Mouse (Mus musculus): Measurements from ENCODE around the gene Ptprr. TPM values are rescaled to one million over a fixed set of nuclear protein-coding genes. Genes with fewer than 3 reads are reported as not detected.

Gene Ptprr
- polyA plus RNA-seq (2014; fragmentation: Illumina TruSeq; extraction: RNeasy Lipid Tissue Mini Kit (QIAGEN cat#74804); ENCODE audit: low read depth, low replicate concordance), result 0.73 TPM

DNA sequence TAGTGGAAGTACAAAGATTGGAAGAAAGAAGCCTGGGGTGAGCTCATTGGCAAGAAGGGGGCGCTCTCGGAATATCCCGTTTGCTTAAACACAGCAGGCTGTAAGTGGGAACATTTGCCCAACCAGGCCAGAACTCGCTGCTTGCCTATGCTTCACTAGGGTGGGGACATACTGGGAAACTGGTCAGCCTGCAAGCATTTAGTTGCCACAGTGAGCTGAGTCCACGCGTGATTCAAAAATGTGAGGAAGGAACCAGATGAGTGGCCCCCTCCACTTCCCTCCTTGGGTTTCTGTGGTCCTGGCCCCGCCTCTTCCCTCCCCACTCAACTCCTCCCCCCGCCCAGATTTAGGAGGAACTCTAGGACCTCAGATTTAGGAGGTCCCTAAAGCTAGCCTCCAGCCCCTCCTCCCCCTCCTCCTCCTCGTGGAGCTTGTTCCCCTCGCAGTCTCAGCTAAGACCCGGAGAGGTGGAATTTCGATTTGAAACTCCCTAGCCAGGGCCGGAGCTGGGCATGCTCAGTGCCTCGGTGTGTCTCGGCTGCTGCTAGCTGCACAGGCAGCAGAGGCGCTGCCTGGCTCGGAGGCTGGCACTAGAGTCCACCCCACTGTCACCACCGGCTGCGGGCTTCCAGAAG is at the start of gene Ptprr:
Gene Ptprr (plus strand): TSS at position 369 of the 635 bp plus-strand sequence.

DNA sequence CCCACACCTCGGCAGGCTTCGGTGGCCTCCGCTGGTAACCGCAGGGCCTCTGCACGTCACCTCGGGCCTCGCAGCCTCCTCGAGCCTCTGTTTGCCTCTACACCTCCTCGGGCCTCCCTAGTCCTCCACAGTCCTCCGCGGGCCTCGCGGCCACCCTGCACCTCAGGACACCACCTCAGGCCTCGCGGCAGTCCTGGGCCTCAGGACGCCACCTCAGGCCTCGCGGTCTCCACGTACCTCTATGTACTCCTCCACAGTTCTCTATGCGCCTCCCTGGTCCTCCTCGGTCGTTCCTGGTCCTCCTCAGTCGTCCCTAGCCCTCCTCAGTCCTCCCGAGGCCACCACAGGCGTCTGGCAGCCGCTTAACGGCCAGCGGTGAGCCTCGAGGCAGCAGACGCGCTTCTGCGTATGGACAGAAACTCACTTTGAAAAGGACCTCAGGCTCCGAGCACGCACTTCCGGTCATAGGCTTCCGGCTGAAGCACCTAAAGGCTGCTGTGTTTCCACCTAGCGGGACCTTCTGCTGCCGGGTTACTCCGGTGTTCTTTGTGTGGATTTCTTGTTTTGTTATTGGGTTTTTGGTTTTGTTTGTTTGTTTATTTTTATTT is 96.0 kb downstream of the Ptprr start, which contains the start of gene 4933416C03Rik:
Gene 4933416C03Rik (minus strand): TSS at position 51 of the 608 bp plus-strand sequence.

DNA sequence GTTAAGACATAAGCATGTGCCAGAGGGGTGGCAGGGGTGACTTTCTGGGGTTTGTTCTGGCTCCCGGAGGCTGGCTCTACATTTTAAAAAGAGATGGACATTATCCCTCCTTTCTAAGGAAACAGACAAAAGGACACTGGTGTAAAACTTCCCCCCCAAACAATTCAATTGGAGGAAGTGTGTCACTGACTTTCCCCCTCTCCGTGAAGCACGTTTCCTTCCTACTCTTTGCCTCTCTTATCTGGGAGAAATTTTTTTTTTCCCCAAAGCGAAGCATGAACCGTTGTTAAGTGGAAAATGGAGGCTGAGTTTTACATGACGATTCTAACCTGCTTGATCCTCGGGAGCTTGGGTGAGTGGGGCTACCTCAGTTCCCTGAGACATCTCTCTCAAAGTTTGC is 257.3 kb downstream of the Ptprr start, which contains the start of gene Ptprb:
Gene Ptprb (plus strand): TSS at position 244 of the 400 bp plus-strand sequence.

Other genes starting within 250 kb of the Ptprr start
- gene Tspan8, start 201.4 kb upstream of the Ptprr start, polyA plus RNA-seq (2014; fragmentation: Illumina TruSeq; extraction: RNeasy Lipid Tissue Mini Kit (QIAGEN cat#74804); ENCODE audit: low read depth, low replicate concordance), result 1.9 TPM
- gene 4933416C03Rik, start 95.7 kb downstream of the Ptprr start, polyA plus RNA-seq (2014; fragmentation: Illumina TruSeq; extraction: RNeasy Lipid Tissue Mini Kit (QIAGEN cat#74804); ENCODE audit: low read depth, low replicate concordance), result 4.0 TPM

All from adipose tissue, adult 10 weeks (tissue).